Mouse (Mus musculus) hindbrain, embryonic 16.5 days (tissue): Measurements from ENCODE around the gene Nsf. TPM values are rescaled to one million over a fixed set of nuclear protein-coding genes. Genes with fewer than 3 reads are reported as not detected.

Experiments used
- ATAC-seq: fragments of 200-750 bp; cut with Nextera tagmentation; 2 replicates; pipeline ENCODE4 v1.8.0; 2017; ENCODE audit warnings: moderate TSS enrichment, moderate library complexity
- H3K27ac ChIP-seq: fragments of 300-500 bp; sonication (generic); 2 replicates; pipeline ENCODE4 v1.5.1; 2014; ENCODE audit warnings: low read depth, mild to moderate bottlenecking, control low read depth, low read length, moderate library complexity
- H3K27me3 ChIP-seq: fragments of 300-500 bp; sonication (generic); replicated peaks from 2 replicates; pipeline ENCODE4 v1.6.1; 2014; ENCODE audit warnings: low read length; ENCODE audit not compliant: control insufficient read depth, insufficient read depth
- H3K36me3 ChIP-seq: fragments of 300-500 bp; sonication (generic); 2 replicates; pipeline ENCODE4 v1.6.1; 2014; ENCODE audit warnings: mild to moderate bottlenecking, low read length, moderate library complexity, mixed read lengths; ENCODE audit not compliant: control insufficient read depth, insufficient read depth
- H3K4me1 ChIP-seq: fragments of 300-500 bp; sonication (generic); 2 replicates; pipeline ENCODE4 v1.6.1; 2014; ENCODE audit warnings: low read depth, low read length; ENCODE audit not compliant: control insufficient read depth, insufficient read depth
- H3K4me2 ChIP-seq: fragments of 300-500 bp; sonication (generic); 2 replicates; pipeline ENCODE4 v1.6.1; 2014; ENCODE audit warnings: mild to moderate bottlenecking, low read length, control low read depth, moderate library complexity
- H3K4me3 ChIP-seq: fragments of 300-500 bp; sonication (generic); 2 replicates; pipeline ENCODE4 v1.5.1; 2014; ENCODE audit warnings: mild to moderate bottlenecking, low read length, control low read depth, moderate library complexity
- H3K9ac ChIP-seq: fragments of 300-500 bp; sonication (generic); 2 replicates; pipeline ENCODE4 v1.6.1; 2014; ENCODE audit warnings: low read depth, mild to moderate bottlenecking, control low read depth, low read length, moderate library complexity
- H3K9me3 ChIP-seq: fragments of 300-500 bp; sonication (generic); 2 replicates; pipeline ENCODE4 v1.6.1; 2014; ENCODE audit warnings: mild to moderate bottlenecking, low read length, moderate library complexity; ENCODE audit not compliant: control insufficient read depth
- WGBS: fragments of 180-500 bp; shearing (Covaris S2); extraction: QIAGEN DNeasy Blood & Tissue Kit; methylation state at CpG from one replicate; pipeline ENCODE4 v1.1.7; 2014; 5-methylcytosine and 5-hydroxymethylcytosine counted together
- polyA plus RNA-seq: library from polyadenylated mRNA; unstranded; fragments of >200 nt; fragmentation: Nextera tagmentation; extraction: Ambion mirVana; gene quantifications from 2 replicates; pipeline ENCODE4 v1.2.1, GENCODE M21; 2015

Nsf gene
- polyA plus RNA-seq, 1 experiment from 2014 or later = 239 TPM

DNA sequence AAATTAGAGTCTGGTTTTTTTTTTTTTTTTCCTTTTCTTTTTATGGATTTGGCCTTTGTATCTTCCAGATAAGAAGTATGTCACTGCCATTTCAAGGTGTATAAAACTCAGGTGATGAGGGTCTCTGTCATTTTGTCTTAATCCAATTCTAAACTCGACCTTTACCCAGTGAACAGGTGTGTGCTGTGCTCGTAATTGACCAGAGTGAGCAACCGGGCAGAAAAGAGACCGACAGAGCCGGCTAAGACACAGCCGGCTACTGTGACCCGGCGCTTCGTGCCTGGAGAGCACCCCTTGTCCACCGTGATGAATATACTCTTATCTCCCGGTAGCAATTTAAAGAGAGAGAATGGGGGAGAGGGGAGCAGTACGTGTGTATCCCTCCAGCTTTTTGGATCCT lies 44.5 kb downstream of the Nsf start:
- Histone ChIP-seq H3K4me2 (no peak overlapping the region), H3K27me3 (no peaks in the 10 kb centered on the region), H3K36me3 (peaks cover 5% of the 10 kb centered on the region), H3K4me1 (no peaks in the 10 kb centered on the region), H3K9ac (no peak overlapping the region), H3K9me3 (no peaks in the 10 kb centered on the region), H3K4me3 (no peak overlapping the region), H3K27ac (no peak overlapping the region)
- ATAC-seq = no peak
- WGBS = 75% methylated on average over 12 of the region's 12 CpGs

- 46% methylated on average over 7 of the region's 7 CpGs for WGBS
- Histone ChIP-seq H3K9me3 (no peaks in the 10 kb centered on the region), H3K4me1 (no peaks in the 10 kb centered on the region), H3K36me3 (no peaks in the 10 kb centered on the region), H3K27ac (no peak overlapping the region), H3K4me3 (no peak overlapping the region), H3K4me2 (no peak overlapping the region), H3K27me3 (no peaks in the 10 kb centered on the region), H3K9ac (no peak overlapping the region)
- no peak for ATAC-seq
Measured at GRCm38 (mm10) chr11:103906051-103906719, 47.7 kb downstream of the Nsf start.

GRCm38 (mm10) chr11:103905506-103905905 lies 48.4 kb downstream of the Nsf start:
- 83% methylated on average over 9 of the region's 9 CpGs for WGBS
- Histone ChIP-seq H3K9ac (no peak overlapping the region), H3K27me3 (no peaks in the 10 kb centered on the region), H3K4me1 (no peaks in the 10 kb centered on the region), H3K4me3 (no peak overlapping the region), H3K4me2 (no peak overlapping the region), H3K27ac (no peak overlapping the region), H3K36me3 (0 out of 2 replicates have a peak, but pooled peaks cover 2% of the 10 kb centered on the region), H3K9me3 (no peaks in the 10 kb centered on the region)
- ATAC-seq = no peak

DNA sequence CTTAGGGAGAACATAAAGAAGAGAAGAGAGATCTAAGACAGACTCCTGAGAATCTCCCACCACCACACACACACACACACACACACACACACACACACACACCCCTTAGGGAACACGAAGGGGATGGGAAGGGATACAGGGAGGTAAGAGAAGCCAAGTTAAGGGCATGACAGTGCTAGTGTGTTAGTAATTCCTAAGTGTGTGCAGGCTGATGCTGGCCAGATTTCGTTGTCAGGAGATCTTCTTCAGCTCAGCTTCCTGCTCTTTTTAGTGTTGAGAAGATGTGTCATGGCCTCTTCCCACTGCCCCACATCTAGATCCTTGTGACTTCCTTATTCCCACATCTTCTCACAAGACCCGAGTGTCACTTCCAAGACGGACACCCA lies 52.3 kb downstream of the Nsf start:
- no peaks in the 10 kb centered on the region for H3K27me3 ChIP-seq
- 0 out of 2 replicates have a peak, but pooled peaks cover 2% of the 10 kb centered on the region for H3K36me3 ChIP-seq
- no peak overlapping the region for H3K27ac ChIP-seq
- no peak overlapping the region for H3K4me3 ChIP-seq
- WGBS = 95% methylated on average over 4 of the region's 4 CpGs
- no peak for ATAC-seq
- H3K4me2 ChIP-seq = no peak overlapping the region
- no peaks in the 10 kb centered on the region for H3K9me3 ChIP-seq
- H3K9ac ChIP-seq = no peak overlapping the region
- H3K4me1 ChIP-seq = no peaks in the 10 kb centered on the region

DNA sequence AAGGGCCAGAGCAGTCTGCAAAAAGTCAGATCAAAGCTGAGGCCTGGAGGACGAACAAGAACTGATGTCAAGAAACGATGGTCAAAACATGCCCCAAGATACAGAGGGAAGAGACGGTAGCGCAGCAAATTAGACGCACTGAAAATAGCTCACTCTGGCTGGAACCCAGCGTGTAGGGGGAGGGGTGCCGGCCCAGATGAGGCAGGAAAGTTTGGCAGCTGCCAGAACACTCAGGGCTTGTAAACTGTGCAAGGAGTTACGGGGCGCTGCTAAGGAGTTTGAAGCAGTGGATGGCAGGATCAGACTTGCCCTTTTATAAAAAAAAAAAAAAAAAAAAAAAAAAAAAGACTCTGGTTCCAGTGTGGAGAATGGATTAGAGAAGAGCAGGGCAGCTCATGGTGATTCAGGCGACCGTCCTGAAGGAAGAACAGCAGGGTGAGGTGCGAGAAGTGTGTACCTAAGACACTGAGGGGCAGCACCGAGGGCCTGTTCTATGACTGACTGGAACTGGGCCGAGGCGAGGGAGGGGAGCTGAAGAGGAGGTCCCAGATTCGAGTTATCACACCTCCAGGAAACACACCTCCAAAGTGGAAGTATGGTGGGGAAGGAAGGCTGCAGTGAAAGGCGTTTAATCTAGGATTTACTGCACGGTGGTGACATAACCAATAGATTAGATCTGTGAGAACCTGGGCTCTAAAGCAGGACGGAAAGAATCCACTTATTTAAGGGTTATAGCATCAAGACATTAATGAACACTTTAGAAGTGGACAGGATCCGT lies 52.9 kb downstream of the Nsf start:
- Histone ChIP-seq H3K4me2 (no peak overlapping the region), H3K27ac (no peak overlapping the region), H3K9ac (no peak overlapping the region), H3K4me1 (no peaks in the 10 kb centered on the region), H3K36me3 (0 out of 2 replicates have a peak, but pooled peaks cover 2% of the 10 kb centered on the region), H3K9me3 (no peaks in the 10 kb centered on the region), H3K27me3 (no peaks in the 10 kb centered on the region), H3K4me3 (no peak overlapping the region)
- 57% methylated on average over 20 of the region's 20 CpGs for WGBS
- no peak for ATAC-seq

DNA sequence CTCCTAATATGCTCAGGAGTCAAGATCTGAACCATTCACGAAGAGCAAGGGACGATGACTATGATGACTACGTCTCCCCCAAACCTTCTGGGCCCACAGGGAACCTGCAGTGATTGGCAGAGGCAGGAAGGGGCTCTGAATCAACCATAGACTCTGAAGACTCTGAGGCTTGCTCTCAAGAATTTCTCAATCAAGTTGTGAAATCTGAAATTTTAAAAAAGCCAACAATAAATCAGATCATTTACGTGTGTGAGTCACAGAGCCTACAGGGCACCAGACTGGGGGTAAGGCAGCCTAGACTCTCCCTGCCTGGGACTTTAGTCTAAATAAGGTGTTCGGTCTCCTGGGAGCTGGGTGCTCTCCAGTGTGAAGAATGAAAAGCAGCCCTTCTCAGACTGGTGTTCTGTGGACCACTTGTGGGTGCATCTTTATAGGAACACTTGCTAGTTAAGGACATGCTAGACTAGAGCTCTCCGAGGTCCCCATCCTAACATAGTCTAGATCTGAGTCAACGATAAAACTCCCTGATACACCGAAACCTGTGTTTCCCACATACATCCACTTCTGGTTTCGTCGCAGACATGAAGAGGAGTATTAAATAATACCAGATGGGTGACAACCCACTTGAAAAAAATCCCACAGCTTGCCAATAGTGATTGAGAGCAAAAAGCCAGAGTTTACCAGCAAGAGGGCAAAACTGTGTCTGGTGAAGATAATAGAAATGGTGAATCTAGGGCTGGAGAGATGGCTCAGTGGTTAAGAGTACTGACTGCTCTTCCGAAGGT lies 56.7 kb downstream of the Nsf start:
- 94% methylated on average over 11 of the region's 11 CpGs for WGBS
- Histone ChIP-seq H3K4me2 (no peak overlapping the region), H3K9ac (no peak overlapping the region)

GRCm38 (mm10) chr11:103896056-103896455 lies 57.8 kb downstream of the Nsf start:
- WGBS = 89% methylated on average over 4 of the region's 4 CpGs

More for the DNA sequence above, 56.7 kb downstream of the Nsf start:
- Histone ChIP-seq H3K27ac (no peak overlapping the region), H3K27me3 (no peaks in the 10 kb centered on the region), H3K4me1 (no peaks in the 10 kb centered on the region), H3K36me3 (0 out of 2 replicates have a peak, but pooled peaks cover 2% of the 10 kb centered on the region), H3K4me3 (no peak overlapping the region), H3K9me3 (no peaks in the 10 kb centered on the region)
- no peak for ATAC-seq

DNA sequence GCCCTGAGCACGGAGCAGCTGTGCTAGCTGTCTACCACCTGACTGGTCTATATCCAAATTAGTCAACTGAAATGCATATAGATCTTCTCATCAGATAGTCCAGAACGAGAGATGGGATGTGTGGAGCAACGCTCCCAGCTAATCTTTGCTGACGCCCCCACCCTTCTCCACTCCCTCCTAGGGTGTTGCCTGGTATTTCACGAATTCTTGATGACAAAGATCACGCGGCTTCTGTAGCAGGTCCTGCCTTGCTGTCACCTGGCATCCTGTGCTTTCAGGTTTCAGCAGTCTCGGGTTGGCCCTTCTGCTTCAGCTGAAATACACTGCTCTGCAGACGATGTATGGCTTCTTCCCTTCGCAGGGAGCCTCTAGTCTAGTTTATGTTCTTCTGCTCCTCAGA lies 61.0 kb downstream of the Nsf start:
- Histone ChIP-seq H3K4me3 (no peak overlapping the region), H3K9ac (no peak overlapping the region), H3K4me1 (no peaks in the 10 kb centered on the region), H3K27ac (no peak overlapping the region), H3K9me3 (no peaks in the 10 kb centered on the region), H3K36me3 (peaks cover 3% of the 10 kb centered on the region; the same call in 1 of the 2 replicates), H3K4me2 (no peak overlapping the region), H3K27me3 (no peaks in the 10 kb centered on the region)
- 88% methylated on average over 10 of the region's 10 CpGs for WGBS
- ATAC-seq = no peak

More at GRCm38 (mm10) chr11:103896056-103896455, 57.8 kb downstream of the Nsf start:
- H3K27me3 ChIP-seq = no peaks in the 10 kb centered on the region
- H3K9ac ChIP-seq = no peak overlapping the region
- H3K4me3 ChIP-seq = no peak overlapping the region
- H3K4me2 ChIP-seq = no peak overlapping the region
- H3K27ac ChIP-seq = no peak overlapping the region
- no peaks in the 10 kb centered on the region for H3K4me1 ChIP-seq
- 0 out of 2 replicates have a peak, but pooled peaks cover 2% of the 10 kb centered on the region for H3K36me3 ChIP-seq
- ATAC-seq = no peak
- H3K9me3 ChIP-seq = no peaks in the 10 kb centered on the region

- 59% methylated on average over 10 of the region's 10 CpGs for WGBS
- Histone ChIP-seq H3K4me3 (no peak overlapping the region), H3K9ac (no peak overlapping the region), H3K36me3 (peaks cover 4% of the 10 kb centered on the region; the same call in 1 of the 2 replicates), H3K4me1 (no peaks in the 10 kb centered on the region), H3K9me3 (no peaks in the 10 kb centered on the region), H3K27me3 (no peaks in the 10 kb centered on the region), H3K4me2 (no peak overlapping the region), H3K27ac (no peak overlapping the region)
- no peak for ATAC-seq
Measured at GRCm38 (mm10) chr11:103891781-103892180, 62.1 kb downstream of the Nsf start.
